Mouse (Mus musculus) embryo, embryonic 10.5 days (tissue): ENCODE measurements around the gene Rrad.

Experiments used
- DNase-seq: peaks from one replicate; pipeline ENCODE4 v3.0.0-alpha.2; 2015; ENCODE audit warnings: low spot score

The Rrad gene

DNA sequence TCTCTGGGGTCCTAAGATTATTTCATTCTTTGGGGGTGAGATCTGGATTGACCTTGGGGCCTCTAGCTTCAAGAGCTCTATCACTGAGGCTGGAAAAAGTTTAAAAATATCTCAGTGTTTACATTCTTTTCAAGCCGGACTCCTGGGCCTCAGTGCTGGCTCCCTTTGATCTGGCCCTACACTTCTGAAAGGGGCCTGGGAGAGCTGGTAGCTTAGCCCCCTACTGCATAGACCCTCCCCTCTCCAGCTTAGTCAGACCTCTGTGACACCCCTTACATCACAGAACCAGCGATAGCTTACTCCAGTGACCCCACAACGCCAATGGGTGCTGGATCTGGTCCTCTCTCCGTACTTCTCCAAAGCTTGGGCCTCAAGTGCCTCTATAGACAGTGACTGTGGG is 19.5 kb downstream of the Rrad start:
- DNase-seq: no peak

DNA sequence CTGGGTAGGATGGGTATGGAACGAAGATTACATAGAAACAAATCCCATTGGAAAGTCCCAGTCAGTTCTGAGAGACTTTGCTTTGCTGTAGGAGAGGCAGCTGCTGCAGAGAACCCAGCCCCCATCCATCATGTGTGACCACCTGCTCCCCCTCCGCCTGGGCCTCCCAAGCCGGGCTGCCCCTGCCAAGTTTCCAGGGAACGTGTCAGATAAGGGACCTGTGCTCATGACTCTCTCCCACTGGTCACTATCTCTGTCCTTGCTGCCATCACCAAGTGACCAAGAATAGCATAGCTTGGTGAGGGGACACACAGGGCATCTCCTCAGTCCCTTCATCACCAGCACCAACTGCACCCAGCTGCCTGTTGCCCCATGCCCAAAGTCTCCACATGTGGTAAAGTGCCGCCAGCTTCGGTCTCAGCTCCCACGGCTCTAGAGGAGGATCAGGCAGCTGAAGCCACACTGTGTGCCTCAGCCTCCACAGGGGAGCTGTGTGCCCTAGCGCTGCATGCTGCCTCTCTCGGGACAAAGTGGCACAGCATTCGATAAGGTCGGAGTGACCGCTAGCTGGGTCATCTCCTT is 20.9 kb downstream of the Rrad start:
- DNase-seq: no peak

DNA sequence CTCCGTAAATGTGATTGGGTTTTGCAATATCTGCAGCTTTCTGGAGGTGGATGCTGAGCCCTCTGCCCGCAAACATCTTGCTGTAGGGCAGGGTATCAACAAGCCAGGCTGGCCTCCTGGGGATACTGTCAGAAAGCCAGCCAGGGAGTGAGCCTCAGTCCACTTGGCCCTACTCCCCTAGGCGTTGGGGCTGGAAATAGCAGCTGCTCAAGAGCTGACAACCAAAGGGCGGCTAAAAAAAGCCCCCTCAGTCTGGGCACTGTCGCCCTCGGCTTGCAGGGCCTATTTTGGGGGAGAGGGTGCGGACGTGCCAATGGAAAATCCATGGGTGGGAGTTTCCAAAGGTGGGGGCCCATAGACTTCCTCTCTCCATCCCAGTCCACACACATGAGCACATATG is 21.9 kb downstream of the Rrad start:
- DNase-seq: no peak

DNA sequence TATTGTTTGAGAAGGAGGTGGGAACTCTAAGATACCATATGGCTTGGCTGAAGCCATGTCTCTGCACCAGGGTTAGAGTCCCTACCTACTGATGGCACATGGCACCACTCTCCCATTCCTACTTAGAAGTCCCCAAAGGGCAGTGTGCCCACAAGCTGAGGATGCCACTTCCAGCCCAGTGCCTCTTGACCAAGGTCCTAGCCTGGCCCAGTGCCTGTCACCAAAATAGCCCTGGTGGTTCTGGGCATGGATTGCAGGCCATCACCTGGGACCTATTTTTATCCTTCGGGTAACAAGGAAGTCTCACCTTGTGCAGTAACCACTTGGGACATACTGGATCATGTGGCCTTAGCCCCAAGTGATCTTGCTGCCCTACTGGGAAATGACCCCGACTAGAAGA is 23.2 kb downstream of the Rrad start:
- DNase-seq: no peak

DNA sequence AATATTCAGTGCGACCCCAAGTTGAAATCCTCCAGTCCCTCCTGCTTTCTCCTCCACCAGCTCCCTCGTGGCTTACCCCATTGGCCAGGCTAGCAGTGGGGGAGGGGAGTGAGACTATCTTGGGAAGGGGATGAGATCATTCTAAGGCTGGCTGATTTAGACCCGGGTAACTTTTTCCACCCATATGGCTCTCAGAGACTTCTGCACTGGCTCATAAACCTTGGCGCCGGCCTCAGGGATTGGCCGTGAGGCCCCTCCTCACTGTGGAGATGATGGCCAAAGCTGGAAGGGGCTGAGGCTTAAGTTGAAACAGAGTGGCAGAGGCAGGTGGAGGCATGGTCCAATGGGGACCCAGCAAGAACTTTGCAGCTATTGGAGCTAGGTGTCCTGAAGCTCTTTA is 24.8 kb downstream of the Rrad start:
- DNase-seq: no peak

DNA sequence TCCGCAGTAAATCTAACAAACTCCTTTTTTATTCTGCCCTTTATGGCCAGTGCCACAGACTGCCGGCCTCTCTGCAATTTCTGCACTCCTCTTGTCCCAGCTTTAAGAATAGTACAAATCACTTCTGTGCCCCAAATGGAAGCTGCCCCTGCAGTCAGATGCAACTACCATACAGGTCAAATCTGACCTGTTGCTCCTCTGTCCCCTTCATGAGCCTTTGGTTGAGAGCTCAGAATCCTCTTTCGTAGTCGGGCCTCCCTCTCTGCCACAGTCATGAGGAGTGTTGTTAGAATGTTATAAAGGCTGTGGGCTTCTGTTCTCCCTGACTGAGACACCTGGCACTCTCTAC is 27.9 kb downstream of the Rrad start:
- DNase-seq: no peak

DNA sequence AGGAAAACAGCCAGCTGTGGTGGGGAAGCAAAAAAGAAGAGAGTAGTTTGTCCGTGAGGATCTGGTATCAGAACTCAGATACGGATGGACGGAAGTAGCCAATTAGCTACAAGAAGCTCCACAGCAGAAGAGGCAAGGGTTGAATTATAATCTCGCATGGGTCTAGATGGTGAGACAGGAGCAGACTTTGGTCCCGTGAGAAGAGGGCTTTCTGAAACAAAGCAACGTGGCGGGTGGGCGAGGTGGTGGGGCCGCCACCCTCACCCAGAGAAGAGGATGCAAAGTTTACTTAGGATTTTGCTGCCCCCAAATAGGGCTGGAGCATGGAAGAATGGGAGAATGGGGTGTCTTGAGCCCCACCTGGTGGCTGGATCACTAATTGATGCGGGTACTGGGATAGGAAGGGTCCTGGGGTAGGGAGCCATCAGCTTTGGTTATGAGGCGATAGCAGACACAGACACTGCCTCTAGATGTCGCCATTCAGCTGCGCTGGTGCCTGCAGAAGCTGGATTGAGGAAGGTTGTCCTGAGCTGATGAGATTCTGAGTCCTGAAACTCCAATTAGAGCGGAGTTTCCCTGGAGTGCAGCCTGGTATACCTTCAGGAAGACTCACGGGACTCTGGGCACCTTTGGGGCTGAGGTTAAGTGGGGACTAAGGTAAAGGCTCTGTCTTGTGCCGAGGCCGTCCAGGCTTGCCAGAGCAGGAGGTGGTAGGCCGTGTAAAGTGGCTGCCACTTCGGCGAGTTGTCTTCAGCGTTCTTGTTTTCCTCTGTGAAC is 28.5 kb downstream of the Rrad start:
- DNase-seq: peak; percentile 97

DNA sequence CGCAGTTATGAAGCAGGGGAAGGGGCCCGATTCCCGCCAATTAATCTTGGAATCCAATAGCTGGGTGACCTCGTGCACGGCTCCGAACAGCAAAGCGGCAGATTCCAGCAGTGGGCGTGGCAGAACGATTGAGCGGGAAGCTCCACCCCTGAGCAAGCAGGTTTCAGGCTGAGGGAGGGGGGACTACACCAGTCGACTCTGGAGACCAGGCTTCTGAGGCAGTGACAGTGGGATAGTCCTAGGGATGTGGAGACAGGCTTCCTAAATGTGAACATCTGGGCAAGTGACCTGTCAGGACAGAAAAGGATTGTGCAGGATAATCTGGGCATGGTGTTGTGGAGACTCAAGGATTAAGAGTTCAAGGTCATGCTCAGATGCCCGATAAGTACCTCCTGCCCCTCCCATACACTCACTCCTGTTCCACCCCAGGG is 29.2 kb downstream of the Rrad start:
- DNase-seq: peak; percentile 52

DNA sequence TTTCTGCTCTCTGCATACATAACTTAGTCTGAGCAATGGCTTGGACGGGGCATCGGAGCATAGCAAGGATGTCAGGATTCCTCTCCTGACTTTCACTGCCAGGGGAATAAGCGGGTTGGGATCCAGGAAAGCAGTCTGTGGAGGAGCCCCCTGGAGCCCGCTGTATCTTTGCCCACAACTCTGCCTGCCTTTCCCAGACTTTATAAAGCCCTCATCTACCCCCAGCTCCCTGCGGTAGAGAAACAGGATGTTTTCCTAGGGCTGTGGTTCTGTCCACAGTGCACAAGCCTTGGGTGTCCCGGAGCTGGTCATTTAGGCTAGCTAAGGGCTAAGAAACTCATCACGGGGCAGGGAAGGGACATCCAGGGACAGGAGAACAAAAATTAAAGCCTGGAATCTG is 29.7 kb downstream of the Rrad start:
- DNase-seq: peak; percentile 23

DNA sequence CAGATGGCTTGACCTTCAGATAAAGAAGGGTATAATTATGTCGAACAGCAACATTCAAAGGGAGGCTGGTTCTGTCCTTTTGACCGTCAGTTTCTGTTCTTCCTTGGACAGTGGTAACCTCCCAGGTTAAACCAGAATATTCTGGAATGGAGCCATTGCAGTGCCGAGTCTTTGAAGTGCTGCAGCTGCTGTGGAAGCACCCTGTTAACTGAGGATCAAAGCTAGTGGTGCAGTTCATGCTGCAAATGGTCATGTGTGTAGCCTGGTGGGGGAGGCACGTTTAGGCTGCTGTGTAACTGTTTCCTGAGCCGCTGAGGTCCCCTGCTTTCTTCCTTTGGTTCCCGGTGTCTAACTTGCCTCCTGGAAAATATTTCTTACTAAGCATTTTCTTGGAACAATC is 32.6 kb downstream of the Rrad start:
- DNase-seq: no peak

DNA sequence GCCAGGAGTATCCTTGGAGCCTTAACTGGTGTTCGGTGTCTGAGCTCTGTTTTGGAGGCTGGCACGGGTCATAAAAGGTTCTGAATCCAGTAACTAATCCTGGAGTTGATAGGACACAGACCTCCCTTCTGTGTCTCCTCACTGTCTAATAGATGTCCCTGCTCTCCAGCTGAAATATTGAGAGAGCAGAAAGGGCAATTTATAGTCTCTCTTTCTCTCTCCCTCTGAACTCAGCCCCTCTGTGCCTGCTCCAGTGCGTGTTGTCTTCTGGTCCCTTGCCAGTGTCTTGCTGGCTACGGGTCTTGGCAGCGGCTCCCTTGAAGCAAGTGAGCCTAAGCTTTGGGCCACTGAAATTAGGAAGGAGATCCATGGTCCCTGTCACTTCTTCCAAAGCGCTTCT is 33.5 kb downstream of the Rrad start:
- DNase-seq: no peak

DNA sequence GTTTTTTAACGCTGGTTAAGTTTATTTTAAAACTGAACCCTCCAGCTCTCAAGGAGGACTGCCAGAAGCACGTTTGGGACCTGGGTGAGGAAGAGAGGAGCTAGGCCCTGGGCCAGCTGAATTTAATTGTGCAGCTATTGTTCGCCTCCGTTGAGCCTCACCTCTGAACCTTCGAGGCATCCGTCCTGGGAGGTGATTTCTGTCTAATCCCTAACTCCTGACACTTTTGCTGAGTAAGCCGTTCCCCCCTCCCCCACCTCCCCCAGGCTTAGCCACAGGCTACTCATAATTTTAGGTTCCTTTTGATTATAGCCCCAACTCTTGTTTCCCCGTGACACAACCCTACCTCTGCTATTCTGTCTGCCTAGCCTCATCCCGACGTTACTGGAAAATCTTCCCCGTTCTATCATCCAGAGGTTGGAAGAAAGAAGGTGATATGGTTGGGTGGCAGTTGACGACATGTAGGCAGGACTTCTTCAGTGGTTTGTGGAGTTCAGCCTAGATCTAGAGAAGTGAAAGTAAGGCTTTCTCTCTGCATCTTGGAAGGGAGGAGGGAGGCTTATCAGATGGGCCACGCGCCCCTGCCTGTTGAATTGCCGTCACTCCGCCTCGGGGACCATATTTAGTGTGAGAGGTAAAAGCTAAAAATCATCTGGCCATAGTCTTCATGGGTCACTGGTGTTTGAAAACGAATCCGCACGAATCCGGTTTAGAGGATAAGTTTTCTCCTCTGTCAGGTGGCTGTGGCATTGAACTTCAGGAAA is 35.2 kb downstream of the Rrad start:
- DNase-seq: no peak

DNA sequence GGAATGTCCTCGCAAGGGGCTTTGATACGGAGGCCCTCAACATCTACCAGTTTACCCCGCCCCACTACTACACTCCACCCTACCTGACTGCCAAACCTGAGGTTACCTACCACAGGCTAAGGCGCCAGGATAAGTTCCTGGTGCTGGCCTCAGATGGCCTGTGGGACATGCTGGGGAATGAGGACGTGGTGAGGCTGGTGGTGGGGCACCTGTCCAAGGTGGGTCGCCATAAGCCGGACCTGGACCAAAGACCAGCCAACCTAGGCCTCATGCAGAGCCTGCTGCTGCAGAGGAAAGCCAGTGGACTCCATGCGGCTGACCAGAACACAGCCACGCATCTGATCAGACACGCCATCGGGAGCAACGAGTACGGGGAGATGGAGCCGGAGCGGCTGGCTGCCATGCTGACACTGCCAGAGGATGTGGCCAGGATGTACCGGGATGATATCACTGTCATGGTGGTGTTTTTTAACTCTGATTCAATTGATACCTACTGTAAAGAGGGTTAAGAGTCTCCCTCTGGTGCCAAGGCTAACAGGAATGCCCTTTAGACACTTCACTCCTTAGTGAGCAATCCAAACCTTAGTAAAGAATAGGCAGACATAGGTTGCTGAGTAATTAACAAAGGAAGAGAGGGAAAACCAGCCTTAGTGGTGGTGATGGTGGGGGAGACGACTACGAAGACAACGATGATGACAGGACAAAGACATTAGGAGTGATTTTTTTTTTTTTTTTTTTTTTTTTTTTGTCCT is 36.3 kb downstream of the Rrad start:
- DNase-seq: no peak

DNA sequence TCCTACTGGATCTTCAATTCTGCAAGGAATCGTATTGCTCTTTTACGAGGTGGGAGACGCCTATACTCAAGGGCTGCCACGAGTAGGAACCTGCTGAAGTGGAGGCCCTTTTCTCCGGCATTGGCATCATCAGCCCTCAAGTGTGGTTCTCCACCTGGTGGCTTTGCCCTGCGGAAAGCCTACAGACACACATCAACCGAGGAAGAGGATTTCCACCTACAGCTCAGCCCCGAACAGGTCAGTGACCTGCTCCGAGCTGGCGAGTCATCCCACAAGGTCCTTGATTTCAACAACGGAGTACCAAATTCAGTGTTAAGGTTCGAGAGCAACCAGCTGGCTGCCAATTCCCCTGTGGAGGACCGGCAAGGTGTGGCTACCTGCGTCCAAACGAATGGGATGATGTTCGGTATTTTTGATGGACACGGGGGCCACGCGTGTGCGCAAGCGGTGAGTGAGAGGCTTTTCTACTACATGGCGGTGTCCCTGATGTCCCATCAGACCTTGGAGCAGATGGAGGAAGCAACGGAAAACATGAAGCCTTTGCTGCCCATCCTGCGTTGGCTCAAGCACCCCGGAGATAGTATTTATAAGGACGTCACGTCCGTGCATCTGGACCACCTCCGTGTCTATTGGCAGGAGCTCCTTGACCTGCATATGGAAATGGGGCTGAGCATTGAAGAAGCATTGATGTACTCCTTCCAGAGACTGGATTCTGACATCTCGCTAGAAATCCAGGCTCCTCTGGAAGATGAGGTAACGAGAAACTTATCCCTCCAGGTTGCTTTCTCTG is 37.4 kb downstream of the Rrad start:
- no peak for DNase-seq

DNA sequence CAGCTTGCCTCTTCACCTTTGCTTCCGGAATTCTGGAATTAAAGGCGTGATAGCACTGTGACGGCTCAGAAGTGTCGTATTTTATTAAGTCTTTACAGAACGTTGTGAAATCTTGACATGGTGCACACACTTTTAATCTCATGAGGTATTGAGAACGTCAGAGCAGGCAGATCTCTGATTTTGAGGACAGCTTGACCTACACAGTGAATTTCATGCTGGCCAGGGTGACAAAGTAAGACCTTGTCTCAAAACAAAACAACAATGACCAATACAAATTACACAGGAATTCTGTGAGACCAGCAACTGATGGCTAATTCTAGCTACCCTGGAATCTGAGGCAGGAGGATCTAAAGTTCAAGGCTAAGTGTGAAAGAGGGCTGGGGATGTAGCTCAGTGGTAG is 38.6 kb downstream of the Rrad start:
- DNase-seq: no peak

DNA sequence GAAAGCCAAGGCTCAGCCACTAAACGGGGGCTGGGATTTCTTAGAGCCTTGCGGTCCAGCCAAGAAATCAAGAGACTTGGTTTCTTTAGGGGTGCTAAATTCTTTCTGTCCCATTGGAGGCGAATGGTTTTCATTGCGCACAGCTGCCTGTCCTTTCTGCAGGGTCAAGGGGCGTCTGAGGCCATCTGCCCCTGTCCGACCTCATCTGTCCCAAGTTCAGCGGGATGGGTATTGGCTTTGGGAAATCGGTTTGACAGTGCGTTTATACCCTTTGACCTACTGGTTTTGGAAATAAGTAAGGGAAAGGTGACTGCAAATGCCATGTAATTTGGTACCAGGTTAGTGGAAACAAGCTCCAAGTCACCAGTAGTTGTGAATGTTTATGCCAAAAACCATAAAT is 39.3 kb downstream of the Rrad start:
- no peak for DNase-seq

DNA sequence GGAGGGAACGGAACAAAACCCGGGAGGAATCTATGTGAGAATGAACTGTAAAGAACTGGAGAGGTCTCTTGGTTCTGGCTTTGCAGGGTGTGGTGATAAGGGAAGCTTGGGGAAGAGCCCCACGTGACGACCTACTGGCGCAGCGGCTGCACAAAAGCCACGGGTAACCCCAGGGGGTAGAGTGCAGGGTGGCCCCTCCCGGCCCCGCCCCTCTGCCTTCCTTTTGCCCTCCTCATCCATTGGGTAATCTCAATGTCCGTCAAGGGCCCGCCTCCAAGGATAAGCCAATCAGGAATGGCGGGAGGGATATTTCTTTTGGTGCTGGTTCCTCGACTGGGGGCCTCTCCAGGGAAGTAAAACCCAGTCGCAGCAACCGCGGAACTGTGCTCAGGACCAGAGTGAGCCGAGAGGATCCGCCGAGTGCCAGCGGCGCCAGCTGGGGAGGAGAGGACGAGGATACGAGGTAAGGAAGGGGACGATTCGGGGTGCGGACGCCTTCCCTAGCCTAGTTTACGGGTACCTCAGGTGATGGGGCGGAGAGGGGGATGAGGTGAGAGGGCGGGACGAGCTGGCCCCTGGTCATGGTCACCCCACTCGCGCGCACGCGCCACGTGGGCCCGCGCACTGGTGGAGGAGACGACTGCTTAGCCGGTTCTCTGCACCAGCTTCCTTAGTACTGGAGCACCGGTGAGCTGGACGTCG is 39.8 kb downstream of the Rrad start, which contains the start of gene Pdp2:
Pdp2 (plus strand) TSS at position 319 of the 702 bp plus-strand sequence.
- peak; percentile 96 for DNase-seq

DNA sequence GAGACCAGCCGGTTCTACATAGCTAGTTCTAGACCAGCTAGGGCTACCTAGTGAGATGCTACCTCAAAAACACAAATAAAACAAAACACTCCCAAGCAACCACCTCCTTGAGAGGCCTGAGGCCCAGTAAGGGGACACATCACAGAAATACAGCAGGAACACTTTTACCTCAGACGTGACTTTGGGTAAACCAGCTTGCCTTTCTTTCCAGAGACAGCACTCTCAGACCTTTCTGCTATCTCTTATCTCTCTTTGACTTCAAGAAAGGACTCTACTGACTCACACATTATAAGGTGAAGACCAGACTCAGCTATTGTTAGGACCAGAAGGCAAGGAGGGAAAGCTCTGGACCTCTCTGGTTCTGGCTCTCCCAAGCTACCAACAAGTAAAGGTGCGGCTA is 40.8 kb downstream of the Rrad start:
- DNase-seq: no peak

DNA sequence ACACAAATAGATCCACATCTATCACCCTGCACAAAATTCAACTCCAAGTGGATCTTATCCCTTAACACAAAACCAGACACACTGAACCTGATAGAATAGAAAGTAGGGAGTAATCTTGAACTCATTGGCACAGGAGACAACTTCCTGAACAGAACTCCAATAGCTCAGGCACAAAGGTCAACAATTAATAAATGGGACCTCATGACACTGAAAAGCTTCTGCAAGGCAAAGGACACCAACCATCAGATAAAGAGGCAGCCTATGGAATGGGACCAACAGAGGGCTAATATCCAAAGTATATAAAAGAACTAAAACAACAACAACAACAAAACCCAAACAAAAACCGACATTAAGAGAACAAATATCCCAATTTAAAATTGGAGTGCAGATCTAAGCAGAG is 46.6 kb downstream of the Rrad start:
- no peak for DNase-seq
